Mouse (Mus musculus) T-cell, adult 2 months (primary cell): Measurements from ENCODE around the gene Morn3.
A peak's percentile ranks its signal among the peaks of the same experiment; 100 is the strongest.

Source experiments
- DNase-seq: peaks from one replicate; pipeline ENCODE4 v3.0.0; 2022; ENCODE audit warnings: low spot score

The Morn3 gene

GRCm38 (mm10) chr5:123059757-123060520 lies 13.1 kb upstream of the Morn3 start:
- DNase-seq = peak; percentile 54

- DNase-seq = peak; percentile 47
Measured at GRCm38 (mm10) chr5:123058251-123059102, 11.7 kb upstream of the Morn3 start.

- DNase-seq = peak; percentile 100
Measured at GRCm38 (mm10) chr5:123057366-123058250, 10.8 kb upstream of the Morn3 start.

- no peak for DNase-seq
Measured at GRCm38 (mm10) chr5:123051736-123052135, 4.9 kb upstream of the Morn3 start.

- DNase-seq = no peak
Measured at GRCm38 (mm10) chr5:123050918-123051317, 4.1 kb upstream of the Morn3 start.

- peak; percentile 66 for DNase-seq
Measured at GRCm38 (mm10) chr5:123049271-123049670, 2.5 kb upstream of the Morn3 start.

- DNase-seq = peak; percentile 51
Measured at GRCm38 (mm10) chr5:123045561-123046295, 1.1 kb downstream of the Morn3 start.

- peak; percentile 44 for DNase-seq
Measured at GRCm38 (mm10) chr5:123043856-123044255, 3.0 kb downstream of the Morn3 start.

GRCm38 (mm10) chr5:123040796-123041195 lies 6.0 kb downstream of the Morn3 start:
- DNase-seq = no peak

GRCm38 (mm10) chr5:123039120-123039752 lies 7.6 kb downstream of the Morn3 start:
- DNase-seq = peak; percentile 84

GRCm38 (mm10) chr5:123038115-123038514 lies 8.7 kb downstream of the Morn3 start:
- no peak for DNase-seq

GRCm38 (mm10) chr5:123035564-123035963 lies 11.3 kb downstream of the Morn3 start:
- DNase-seq = no peak

GRCm38 (mm10) chr5:123035089-123035488 lies 11.7 kb downstream of the Morn3 start:
- DNase-seq = no peak

- DNase-seq = no peak
Measured at GRCm38 (mm10) chr5:123033646-123034160, 13.1 kb downstream of the Morn3 start.

- DNase-seq = no peak
Measured at GRCm38 (mm10) chr5:123031312-123031711, 15.5 kb downstream of the Morn3 start.

- DNase-seq = no peak
Measured at GRCm38 (mm10) chr5:123029729-123030128, 17.1 kb downstream of the Morn3 start.

- DNase-seq = no peak
Measured at GRCm38 (mm10) chr5:123027436-123027835, 19.4 kb downstream of the Morn3 start.

GRCm38 (mm10) chr5:123026414-123026813 lies 20.4 kb downstream of the Morn3 start:
- DNase-seq = no peak

- no peak for DNase-seq
Measured at GRCm38 (mm10) chr5:123024965-123025573, 21.7 kb downstream of the Morn3 start.

GRCm38 (mm10) chr5:123024312-123024711 lies 22.5 kb downstream of the Morn3 start:
- DNase-seq = no peak
